Mouse (Mus musculus) embryonic stem cell, embryonic (primary cell): ENCODE measurements around the gene Exoc2.

Source experiments
- CTCF ChIA-PET, 4 experiments: fragments of 300-600 bp in 2 of 4; fragments of 350-600 bp in 2 of 4; sonication (Branson Sonifier 250); formaldehyde crosslinking; loops; one replicate each; lab custom pipeline; 2022; ENCODE audit warnings: inconsistent platforms in 2 of 4; lab: Charles Lee
- POLR2A ChIA-PET, 4 experiments: fragments of 300-600 bp in 2 of 4; fragments of 350-600 bp in 2 of 4; sonication (Branson Sonifier 250); formaldehyde crosslinking; loops; one replicate each; lab custom pipeline; 2022; ENCODE audit warnings: antibody characterized with exemption in 4 of 4, inconsistent platforms in 1 of 4; lab: Charles Lee

Gene Exoc2

DNA sequence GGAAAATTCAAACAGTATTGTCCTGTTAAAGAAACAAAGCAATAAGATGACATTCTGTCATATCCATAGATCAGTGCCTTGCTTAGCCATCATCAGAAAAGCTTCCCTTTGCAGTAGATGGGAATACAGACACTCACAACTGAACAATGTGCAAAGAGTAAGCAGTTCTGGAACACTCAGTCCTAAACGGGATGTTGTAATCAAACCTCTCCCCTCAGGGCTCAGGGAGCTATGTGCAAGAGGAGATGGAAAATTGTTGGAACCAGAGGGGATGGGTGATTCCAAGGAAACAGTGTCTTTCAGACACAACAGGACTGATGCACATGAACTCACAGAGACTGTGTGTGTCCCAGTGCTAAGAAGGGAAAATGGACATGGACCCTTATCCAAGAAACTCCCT is 125.9 kb downstream of the Exoc2 start:
- ChIA-PET POLR2A (no interaction called here), CTCF (no interaction called here)

DNA sequence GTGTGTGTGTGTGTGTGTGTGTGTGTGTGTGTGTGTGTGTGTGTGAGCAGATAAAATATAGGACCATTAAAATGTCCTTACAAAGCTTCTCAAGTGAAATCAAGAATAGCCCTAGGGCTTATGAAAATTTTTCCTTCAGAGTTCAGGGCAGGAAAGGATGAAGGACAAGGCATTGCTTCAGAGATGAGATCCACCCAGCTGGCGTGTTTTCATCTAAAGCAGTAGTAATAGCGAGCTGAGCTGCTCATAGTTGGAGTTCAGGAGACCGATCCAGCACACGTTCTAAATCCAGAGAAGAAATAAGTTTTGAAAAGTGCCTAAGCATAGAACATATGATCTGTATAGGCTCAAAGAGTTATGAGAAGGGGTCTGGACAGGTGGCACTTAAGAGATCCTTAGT is 127.4 kb downstream of the Exoc2 start:
- ChIA-PET POLR2A (interaction anchor here in 1 of 4 experiments (1.1 kb wide), 1 partner anchor 13 kb away, joined by 3 read pairs; no protein-coding TSS in a partner anchor), CTCF (interaction anchor here in 1 of 4 experiments (0.7 kb wide), 1 partner anchor 625 kb away, joined by 3 read pairs; no protein-coding TSS in a partner anchor)

DNA sequence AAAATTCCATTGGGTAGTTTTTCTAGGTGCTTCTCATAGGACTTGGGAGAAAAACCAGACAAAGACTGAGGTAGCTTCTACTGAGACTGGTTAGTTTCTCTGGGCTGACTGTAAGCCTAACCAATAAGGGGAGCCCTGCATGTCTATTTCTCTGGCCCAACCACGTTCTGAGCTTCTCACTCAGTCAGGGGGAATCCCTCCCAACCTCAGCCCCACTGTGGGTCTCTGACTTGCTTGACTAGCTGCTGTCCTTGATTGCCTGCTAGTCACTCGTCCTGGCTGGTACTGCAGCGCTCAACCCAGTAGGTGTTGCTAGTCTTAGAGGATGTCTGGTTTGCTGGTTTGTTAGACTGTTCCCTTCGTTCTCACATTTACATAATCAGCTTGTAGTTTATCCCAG is 130.8 kb downstream of the Exoc2 start:
- POLR2A ChIA-PET: no interaction called here
- CTCF ChIA-PET: interaction anchor here in 1 of 4 experiments (0.7 kb wide), 1 partner anchor 1572 kb away, joined by 3 read pairs; no protein-coding TSS in a partner anchor

DNA sequence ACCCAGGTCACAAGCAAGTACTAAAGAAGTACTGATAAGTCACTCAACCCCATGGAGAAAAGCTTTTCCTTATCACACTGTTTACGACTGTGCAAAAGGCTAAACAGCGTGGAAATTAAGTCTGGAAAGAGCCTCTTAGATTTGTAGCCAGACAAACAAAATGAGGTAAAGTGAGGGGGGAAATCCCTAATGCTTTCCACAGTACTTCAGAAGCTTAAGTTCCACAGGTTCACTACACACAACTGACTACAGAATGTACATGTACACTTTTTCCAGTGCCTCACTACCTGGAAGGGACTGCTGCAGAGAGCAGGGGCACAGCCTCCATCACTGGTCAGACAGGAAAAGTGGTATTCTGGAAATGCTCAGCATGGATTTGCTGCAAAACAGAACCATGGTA is 132.1 kb downstream of the Exoc2 start:
- ChIA-PET CTCF (no interaction called here), POLR2A (no interaction called here)

DNA sequence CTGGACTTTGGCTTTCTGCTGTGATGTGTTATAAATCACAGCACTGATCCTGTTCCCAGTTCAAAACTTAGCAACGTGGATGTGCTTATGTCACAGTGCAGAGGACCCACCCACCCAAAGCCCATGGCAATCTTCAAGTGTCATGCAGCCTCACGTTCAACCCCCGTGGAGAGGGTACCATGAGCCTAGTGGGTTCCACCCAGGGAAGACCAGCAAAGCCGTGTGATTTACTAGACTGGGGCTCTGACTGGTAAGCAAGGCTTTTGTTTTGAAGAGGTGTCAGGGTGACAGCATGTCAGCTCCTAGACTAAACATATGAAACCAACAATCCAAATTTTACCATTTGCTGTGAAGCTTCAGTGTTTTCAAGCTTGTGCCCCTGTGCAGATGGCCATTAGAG is 132.6 kb downstream of the Exoc2 start:
- CTCF ChIA-PET: no interaction called here
- POLR2A ChIA-PET: no interaction called here

DNA sequence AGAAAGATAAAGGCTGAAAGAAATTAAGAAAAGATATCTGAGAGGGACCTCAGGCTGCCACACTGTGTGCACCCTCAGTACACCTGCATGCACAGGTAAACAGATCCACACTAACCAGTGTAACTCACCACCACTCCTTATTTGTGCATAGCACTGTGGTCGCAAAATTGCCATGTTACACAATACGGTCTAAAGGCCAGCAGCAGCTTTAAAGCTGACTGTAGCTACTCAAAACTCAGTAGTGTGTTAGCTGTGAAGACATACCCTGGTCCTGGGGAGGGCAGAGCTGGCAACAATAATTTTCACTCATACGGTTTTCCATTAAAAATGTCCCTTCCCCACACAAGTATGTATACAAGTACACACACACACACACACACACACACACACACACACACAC is 133.2 kb downstream of the Exoc2 start:
- POLR2A ChIA-PET: no interaction called here
- CTCF ChIA-PET: interaction anchor here in 1 of 4 experiments (0.5 kb wide), 1 partner anchor 14 kb away, joined by 3 read pairs; no protein-coding TSS in a partner anchor

DNA sequence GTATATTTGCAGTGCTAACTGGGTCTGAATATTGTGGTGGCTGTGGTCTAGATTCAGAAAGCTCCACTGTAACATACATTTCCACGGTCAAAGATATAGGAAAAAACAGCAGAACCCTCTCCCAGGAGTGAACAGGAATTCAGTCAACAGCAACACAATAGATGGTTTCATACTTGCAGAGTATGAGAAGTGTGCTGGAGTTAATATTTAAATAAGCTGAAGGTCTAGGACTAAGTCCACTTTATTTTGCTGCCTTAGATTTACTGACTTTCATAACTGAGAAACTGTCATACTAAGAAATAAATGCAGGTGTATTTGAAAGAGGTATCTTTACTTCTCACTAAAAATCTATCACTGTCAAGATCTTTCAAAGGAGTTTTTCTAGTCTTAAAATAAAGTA is 137.6 kb downstream of the Exoc2 start:
- ChIA-PET CTCF (no interaction called here), POLR2A (no interaction called here)

DNA sequence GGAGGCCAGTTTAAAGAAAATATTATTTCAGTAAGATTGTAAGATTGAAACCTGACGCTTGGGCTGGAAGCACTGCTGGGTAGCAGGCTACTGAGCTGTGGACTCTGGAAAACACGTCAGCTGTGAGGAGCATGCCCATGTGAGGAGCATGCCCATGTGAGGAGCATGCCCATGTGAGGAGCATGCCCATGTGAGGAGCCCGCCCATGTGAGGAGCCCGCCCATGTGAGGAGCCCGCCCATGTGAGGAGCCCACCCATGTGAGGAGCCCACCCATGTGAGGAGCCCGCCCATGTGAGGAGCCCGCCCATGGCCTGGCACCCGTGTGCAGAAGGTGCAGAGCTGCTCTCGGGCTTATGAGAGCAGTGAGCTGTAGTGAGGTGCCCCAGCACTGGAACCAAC is 139.0 kb downstream of the Exoc2 start:
- CTCF ChIA-PET: no interaction called here
- POLR2A ChIA-PET: interaction anchor here in 1 of 4 experiments (1.1 kb wide), 1 partner anchor 47 kb away, joined by 3 read pairs; no protein-coding TSS in a partner anchor

DNA sequence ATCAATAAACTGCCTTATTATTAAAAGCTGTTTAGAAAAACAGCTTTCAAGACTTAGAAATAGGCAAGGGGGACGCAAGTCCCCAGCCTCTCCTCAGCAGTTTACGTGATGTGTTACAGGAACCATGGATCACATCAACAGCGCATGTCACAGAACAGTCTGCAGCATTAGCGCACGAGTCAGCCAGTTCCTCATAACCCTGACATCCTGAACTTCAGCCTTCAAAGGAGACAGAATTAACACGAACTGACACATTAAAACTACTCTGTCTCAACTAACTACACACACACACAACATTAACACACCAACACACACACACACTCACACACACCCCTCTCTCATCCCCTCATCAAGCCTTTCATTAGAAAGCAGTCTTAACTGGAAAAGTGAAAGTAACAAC is 139.5 kb downstream of the Exoc2 start:
- ChIA-PET CTCF (no interaction called here), POLR2A (interaction anchor here in 1 of 4 experiments (1.1 kb wide), 1 partner anchor 47 kb away, joined by 3 read pairs; no protein-coding TSS in a partner anchor)

DNA sequence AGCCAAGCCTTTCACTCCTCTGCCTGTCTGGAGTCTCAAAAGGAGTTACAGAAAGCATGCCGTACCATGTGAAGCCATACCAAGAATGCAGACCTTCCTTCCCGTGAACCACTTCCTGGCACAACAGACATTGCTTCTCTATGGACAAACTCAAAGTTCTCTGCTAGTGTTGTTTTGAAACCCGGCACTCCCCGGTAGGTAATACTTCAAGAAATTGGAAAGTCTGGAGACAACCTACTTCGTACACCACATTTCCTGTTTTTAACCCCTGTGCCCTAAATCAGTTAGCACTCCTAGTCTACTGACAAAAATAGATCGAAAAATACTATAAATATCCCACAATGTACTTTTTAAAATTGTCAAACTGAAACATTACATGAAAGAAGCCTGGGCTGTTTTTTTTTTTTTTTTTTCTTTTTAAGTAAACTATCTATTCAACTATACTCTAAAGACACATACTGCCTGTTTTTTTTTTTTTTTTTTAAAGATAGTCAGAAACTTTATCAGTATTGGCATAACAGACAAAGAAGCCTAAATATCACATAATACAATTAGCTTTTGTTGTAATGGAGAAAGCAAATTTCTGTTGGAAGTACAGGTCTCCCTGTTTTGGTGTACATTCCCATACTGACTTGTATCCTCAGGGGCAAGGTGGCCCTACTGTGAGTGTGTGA is 140.3 kb downstream of the Exoc2 start:
- ChIA-PET CTCF (no interaction called here), POLR2A (interaction anchor here in 1 of 4 experiments (1.1 to 1.4 kb wide), 2 partner anchors 12 to 46 kb away, joined by 3 read pairs; no protein-coding TSS in a partner anchor)

DNA sequence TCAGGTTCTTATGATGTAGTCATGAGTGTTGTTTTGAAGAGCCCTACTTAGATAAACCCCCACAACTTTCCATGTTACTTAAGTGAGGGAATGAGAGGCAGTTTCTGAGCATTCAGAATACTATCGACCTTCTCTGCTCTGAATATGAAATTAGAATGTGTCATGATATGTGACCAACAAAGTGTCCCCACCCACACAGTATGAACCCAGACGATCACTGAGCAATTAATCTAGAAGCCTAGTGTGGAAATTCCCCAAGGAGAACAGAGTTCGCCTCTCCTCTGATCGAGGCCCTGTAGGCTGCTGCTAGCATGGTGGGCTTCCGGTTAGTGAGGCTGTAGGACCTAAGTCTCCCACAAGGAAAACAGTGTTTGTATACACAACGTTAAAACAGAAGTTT is 142.5 kb downstream of the Exoc2 start:
- POLR2A ChIA-PET: no interaction called here
- CTCF ChIA-PET: no interaction called here

DNA sequence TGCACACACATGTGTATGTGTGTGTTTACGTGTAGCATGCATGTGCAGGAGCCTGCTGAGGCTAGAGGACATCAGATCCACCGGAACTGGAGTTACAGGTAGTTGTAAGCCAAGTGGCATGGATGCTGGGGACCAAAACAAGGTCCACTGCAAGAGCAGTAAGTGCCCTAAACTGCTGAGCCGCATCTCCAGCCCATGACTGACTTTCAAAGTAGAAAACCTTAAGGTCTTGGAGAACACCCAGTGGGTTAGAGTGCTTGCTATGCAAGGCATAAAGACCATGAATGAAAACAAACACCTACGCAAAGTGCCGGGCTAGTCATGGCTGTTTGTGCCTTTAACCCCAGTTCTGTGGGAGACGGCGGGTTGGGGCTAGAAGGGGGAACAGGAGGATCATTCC is 147.4 kb downstream of the Exoc2 start:
- ChIA-PET CTCF (no interaction called here), POLR2A (no interaction called here)

DNA sequence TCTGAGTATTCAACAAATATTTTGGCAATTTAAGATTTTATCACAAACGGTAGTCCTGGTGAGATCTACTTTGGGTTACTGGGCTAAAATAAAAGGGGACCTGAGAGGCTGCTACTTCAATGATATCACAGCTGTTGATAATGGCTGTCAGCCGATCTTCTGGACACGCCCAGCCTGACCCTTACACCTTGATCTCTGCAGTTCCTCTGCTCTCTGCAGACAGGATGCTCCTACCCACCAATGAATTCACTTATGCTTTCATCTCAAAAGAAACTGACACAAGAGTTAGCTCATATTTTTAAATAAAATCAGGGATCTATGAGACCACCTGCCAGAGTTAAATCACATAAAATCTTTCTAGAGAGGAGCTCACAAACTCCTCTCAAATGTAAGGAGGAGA is 149.0 kb downstream of the Exoc2 start:
- ChIA-PET CTCF (no interaction called here), POLR2A (no interaction called here)

DNA sequence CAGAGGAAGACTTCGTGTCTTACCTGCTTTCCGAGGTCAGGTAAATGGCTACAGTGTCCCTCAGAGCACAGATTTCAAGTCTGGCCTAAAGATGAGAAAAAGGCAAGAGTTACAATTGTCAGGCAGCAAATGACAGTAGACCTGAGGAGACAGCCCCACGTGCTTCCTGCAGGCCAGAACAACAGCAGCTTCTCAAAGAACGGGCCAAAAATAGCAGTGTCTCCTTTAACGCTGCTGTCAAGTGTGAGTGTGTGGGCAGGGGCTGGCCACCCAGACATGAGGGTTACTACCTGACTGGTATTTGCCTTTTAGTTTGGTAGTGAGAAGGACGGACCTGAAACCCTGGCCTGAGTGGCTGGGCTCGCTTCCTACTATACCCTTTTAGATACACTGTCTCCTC is 153.3 kb downstream of the Exoc2 start:
- POLR2A ChIA-PET: no interaction called here
- CTCF ChIA-PET: no interaction called here

DNA sequence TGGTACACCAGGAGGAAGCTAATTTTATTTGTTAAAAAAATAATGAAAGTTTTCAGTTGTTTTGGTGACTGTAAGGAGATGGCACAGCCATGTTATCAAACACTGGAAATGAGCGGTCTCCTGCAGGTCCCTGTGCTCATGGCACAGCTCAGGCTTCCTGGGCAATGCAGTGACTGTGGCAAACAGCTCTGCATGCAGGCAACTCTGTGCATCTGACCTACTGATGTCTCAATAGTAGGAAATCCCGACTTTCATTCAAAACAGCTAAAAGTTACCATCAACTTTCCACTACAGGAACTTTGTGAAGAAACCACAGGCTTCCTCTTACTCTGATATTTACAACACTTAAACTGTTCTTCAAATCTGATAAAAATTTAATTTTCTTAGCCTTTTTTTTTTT is 154.0 kb downstream of the Exoc2 start:
- POLR2A ChIA-PET: no interaction called here
- CTCF ChIA-PET: interaction anchor here in 1 of 4 experiments (0.5 kb wide), 1 partner anchor 24 kb away, joined by 3 read pairs; no protein-coding TSS in a partner anchor

DNA sequence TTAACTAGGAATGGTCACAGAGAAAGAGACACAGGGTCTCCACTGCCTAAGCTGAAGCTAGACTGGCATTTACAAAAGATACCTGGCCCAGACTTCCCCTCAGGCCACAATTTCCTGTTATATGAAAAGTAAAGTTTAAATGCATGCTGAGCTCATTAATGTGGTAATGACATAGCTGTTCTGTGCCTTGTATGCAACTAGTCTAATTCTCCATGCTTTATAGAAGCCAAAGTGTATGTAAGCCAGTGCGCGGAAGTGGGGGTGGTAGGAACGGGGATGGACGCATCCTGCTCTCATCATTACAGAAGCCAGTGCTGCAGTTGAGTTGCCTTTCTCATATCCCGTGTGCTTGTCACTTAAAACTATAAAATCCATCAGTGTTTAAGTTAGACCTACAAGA is 156.5 kb downstream of the Exoc2 start:
- POLR2A ChIA-PET: no interaction called here
- CTCF ChIA-PET: no interaction called here

DNA sequence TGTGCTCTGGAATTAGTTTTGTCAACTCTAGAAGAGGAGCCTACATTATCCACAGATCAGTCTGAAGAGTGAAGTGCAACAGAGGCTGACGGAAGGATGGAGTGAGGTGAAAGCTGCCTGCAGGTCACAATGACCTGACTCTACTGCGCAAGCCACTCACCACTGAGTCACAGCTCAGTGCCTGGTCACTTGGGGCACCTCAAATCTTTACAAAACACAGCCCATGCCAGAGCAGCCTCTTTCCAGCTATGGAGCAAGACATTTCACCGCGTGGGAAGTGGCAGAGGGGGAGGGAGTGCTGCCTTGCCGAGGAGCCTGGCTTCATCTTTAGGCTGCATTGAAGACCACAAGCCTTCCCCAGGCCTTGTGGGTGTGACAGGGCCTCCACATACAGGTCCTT is 159.6 kb downstream of the Exoc2 start:
- ChIA-PET CTCF (no interaction called here), POLR2A (no interaction called here)

DNA sequence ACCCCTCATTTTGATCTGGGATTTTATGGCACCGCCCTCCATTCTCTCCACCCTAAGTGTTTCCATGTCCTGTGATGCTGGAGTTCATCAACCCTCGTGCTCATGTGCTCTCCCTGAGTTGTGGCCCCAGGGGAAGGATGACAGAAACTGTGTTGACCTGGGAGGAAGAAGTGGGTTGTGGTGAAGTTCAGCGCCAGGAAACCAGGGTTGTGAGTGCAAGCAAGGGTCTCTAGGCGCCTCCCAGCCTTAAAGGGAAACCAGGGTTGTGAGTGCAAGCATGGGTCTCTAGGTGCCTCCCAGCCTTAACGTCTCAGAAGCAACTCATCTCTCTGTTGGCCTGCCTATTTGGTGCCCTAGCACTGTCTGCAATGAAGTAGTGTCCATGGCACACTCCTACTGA is 160.4 kb downstream of the Exoc2 start:
- ChIA-PET CTCF (no interaction called here), POLR2A (no interaction called here)

DNA sequence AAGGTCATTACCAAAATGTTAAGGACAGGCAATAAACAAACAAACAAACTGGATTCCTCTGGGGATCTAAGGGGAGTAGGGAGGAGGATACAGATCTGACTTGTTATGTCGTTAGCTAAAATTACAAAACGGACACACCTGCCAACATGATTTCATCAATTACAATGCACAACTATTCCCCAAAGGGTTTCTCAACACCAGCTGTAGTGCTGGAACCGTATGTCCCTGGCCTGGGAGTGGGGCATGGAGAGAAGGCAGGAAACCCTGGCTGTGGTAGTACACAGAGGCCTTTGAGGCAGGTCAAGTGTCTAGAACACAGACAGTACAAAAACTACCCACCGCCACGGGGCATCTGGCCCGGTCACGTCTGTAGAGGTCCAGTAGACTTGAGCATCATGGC is 164.7 kb downstream of the Exoc2 start:
- CTCF ChIA-PET: no interaction called here
- POLR2A ChIA-PET: no interaction called here

DNA sequence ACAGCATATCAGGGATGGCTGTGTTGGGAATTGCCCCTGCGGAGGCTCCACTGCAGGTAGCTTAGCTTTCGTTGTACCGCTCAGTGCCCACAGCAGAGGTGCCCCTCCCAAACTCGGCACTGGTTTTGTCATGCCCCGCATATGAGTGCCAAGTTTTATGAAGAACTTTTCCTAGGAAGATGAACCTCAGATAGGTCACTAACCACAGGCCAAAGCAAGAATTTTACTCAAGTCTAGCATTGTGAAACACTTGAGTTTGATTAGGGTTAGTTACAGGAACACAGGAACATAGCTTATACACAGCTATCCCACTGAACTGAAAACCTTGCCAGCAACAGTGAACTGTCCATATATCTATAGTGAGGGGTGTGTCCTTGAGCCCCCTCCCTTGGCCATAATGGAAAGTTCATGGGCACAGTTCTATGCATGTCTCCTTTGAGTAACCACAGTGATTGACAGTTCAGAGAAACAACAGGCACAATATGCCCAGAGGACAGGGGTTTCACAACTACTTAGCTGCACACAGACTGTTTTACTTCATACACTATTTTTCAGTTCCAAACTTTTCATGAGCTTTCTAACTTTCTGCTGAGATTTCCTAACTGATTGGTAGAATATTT is 171.4 kb downstream of the Exoc2 start:
- ChIA-PET POLR2A (no interaction called here), CTCF (no interaction called here)

DNA sequence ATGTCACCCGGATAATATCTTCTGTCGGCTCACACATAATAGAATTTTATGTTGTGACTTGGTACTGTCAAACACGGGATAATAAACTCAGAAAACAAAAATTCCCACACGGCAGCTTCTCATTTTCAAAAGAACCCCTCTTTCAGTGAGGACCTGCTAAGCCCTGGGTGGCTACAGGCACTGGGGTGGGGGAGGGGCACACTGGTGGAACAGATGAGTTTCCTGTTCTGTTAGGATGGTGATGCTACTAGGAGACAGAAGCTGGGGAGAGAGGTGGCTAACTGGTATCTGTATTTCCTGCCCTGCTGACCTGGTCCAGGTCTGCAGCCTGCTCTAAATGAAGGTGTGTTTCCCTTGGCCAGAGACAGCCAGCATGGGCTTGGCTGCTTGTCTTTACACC is 172.0 kb downstream of the Exoc2 start:
- ChIA-PET CTCF (no interaction called here), POLR2A (no interaction called here)
